Mouse (Mus musculus): ENCODE results near the gene Grm1. TPM values are rescaled to one million over a fixed set of nuclear protein-coding genes. Genes with fewer than 3 reads are reported as not detected.

The Grm1 gene
- polyA plus RNA-seq, 1 experiment from 2014 or later: 0.04 TPM

DNA sequence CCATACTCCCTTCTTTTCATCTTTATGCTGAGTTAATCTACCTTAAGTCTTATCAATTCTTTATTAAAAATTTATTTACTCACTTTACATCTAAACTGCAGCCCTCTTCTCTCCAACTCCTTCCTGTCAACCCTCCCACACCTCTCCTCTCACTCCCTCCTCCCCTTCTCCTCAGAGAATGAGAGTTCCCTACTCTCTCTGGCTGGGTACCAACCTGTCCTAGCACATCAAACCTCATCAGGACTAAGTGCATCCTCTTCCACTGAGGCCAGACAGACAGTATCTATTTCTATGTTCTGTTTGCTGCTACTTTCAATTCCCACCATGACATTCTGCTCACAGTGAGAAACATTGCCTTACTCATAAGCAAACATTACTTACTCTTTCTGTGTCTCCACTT is 426.2 kb downstream of the Grm1 start:
- no peak overlapping the region for H3K9ac ChIP-seq
- H3K4me2 ChIP-seq: no peak overlapping the region
- DNase-seq (no peak), ATAC-seq (ENCODE audit: insufficient read depth) (no peak)
- no peaks in the 10 kb centered on the region for H3K36me3 ChIP-seq (ENCODE audit: insufficient read depth)
- no peak for TF ChIP-seq CTCF (IDR thresholded peaks at IDR 0.05; ENCODE audit: low read depth)
- H3K27me3 ChIP-seq (ENCODE audit: insufficient read depth, low read length): no peaks in the 10 kb centered on the region
- no peak overlapping the region for H3K27ac ChIP-seq (ENCODE audit: low read depth)
- H3K9me3 ChIP-seq (ENCODE audit: low read depth, low read length): no peaks in the 10 kb centered on the region
- no peaks in the 10 kb centered on the region for H3K4me1 ChIP-seq (ENCODE audit: insufficient read depth)
- no peak overlapping the region for H3K4me3 ChIP-seq (ENCODE audit: low read depth, low read length)

Other genes starting within 250 kb of the Grm1 start
- gene Shprh, start 67.1 kb upstream of the Grm1 start, polyA plus RNA-seq (2014; fragmentation: Nextera tagmentation; extraction: Ambion mirVana): 22.2 and 22.7 TPM in 2 replicates
- gene Fbxo30, start 199.0 kb upstream of the Grm1 start, polyA plus RNA-seq (2014; fragmentation: Nextera tagmentation; extraction: Ambion mirVana): 33.3 and 33.6 TPM in 2 replicates

Data from lung, embryonic 14.5 days (tissue).